ENCODE assay signal across 1 mouse cellular context in the genomic region with DNA sequence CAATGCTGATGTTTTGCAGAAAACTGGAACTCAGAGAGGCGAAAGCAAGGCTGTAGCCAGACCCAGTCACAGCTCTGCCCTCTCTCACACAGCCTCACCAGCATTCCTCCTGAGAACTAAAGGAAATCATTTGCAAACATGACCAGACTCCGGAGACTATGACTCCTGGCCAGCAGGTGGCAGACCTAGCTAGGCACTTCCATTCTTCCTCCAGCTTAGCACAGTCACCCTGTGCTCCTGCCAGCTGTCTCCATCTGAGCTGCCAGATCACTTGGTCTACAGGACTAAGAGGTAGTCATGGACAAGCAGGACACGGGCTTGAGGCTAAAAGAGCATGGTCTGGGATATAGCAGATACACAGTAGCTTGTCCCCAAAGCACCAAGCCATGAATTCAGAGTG.
A peak's percentile ranks its signal among the peaks of the same experiment; 100 is the strongest.
TF ChIP-seq lines count a peak whose summit lies in the region.

No protein-coding gene starts in this region.

TF ChIP-seq in C2C12, 6 proteins besides CTCF, POLR2A, EP300 and RAD21:
- TF ChIP-seq MYOD1 (IDR thresholded peaks at IDR 0.05; ENCODE audit: control insufficient read depth, insufficient read length, low read depth): no peak
- peak; percentile 20 for TF ChIP-seq MAX (IDR thresholded peaks at IDR 0.05)
